Mouse (Mus musculus) T-cell, adult 66 days (primary cell): ENCODE results near the gene Tas2r144. TPM values are rescaled to one million over a fixed set of nuclear protein-coding genes. Genes with fewer than 3 reads are reported as not detected.

Source experiments
- total RNA-seq, 2 experiments: library from RNA; stranded (reverse); gene quantifications; 3 replicates in 1 of 2; 4 replicates in 1 of 2; pipeline ENCODE4 v1.2.4; 2023

The Tas2r144 gene
- total RNA-seq = not detected

DNA sequence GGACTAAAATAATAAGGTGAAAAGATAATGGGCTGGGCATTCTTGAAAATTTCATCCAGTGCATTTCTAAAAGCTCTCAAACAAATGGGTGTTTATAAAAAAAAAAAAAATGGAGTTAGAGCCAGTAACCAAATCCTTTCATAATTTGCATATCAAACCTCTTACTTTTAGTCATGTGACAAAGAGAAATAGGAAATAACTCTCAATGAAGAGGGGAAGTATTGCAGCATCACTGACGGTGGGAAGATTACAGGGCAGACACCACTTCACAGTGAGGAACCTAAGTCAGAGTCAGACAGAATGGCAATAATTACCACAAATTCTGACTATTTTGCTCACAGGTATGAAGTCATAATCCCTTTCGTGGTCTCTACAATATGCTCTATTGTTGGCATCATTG is at the start of gene Tas2r144:
Gene Tas2r144, plus strand, starts transcription at position 301 of the 400 bp plus-strand sequence.

DNA sequence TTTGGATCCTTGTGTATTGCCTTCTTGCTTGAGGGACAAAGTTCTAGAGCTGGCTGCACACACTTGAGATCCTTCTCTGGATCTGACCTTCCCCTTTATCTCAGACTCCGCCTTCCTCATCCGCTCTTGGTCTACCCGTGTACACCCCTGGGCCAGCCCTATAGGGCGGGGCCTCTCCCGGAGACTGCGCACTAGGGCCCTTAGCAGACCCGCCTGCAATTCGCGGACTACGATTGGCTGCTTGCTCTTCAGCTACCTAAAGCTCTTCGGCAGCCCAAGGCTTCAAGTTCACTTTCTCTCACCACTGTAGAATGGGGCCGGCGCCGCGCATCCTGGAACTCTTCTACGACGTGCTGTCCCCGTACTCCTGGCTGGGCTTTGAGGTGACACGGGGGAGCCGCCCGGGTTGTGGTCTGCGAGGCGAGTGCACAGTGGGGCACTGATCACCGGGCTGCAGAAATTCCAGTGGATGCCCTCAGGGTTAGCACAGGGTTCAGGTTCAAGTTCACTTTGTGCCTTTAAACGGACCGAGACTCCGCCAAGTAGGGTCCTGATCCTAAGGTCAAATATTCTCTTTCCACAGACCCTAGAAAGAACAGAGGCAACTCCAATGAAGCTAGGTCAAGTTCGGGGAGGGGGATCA is 30.7 kb downstream of the Tas2r144 start, which contains the start of gene Gstk1:
Gene Gstk1, plus strand, starts transcription at position 225 of the 643 bp plus-strand sequence.

DNA sequence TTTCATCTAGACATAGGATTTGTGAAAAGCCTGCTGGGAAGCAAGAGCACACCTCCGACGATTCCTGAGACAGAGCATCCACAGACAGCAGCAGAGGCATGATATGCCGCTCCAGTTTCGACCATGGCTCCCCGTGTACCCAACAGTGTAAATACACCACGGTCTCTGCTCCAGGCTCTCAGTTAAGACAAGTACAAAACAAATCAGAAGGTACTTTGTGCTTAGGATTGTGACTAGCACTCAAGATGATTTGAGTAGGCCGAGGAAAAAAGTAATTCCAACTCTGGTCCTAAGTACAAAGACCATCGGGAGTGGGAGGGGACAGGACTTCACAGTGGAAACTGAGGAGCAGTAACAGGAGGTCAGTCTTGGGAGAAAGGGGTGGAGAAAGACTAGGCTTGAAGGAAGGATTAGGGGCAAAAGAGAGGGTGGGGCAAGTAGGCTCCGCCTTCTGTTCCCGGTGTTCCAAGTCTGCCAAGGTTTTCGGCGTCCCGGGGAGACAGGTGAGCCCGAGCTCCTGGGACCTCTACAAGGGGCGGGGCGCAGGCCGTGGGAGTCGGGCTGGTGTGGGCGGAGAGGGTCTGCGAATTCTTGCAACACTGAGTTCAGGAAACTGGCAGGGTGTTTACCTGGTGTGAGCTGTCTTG is 46.5 kb downstream of the Tas2r144 start, which contains the start of gene Tmem139:
Gene Tmem139, plus strand, starts transcription at position 447 of the 647 bp plus-strand sequence.

DNA sequence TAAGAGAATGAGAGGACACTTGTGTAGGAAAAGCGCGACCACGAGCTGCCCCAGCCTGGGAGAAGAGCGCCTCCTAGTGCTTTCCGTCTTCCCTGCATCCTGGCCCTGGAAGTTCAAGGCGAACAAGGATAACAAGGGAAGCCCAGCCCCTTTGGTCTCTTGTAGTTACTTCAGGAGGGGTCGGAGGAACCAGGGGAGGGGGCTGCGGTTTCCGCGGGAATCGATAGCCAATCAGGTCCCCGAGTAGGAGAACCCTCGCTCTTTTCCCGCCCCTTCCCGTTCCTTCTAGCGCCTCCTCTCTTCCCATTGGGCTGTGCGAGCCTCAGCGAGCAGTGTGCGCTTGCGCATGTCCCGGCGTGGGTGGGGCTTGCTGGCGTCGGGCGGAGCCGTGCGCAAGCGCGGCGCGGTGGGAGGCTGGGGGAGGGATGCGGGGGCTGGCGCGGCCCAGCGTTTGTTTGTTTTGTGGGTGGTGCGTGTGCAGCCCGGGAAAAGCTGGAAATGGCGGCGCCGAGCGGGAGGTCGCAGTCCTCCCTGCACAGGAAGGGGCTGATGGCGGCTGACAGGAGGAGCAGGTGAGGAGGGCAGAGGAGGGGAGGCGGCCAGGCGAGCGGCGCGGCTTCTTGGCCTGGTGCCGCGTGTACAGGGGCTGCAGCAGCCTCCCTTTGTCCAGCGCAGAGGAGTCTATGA is 49.6 kb downstream of the Tas2r144 start, which contains the start of gene Casp2:
Gene Casp2, plus strand, starts transcription at position 360 of the 687 bp plus-strand sequence.

Other genes with a start within 250 kb of the Tas2r144 start
- gene Sval3, start 247.2 kb upstream of the Tas2r144 start, total RNA-seq = not detected
- not detected for gene Sva, start 176.9 kb upstream of the Tas2r144 start, total RNA-seq
- gene Tas2r139, start 74.4 kb upstream of the Tas2r144 start, total RNA-seq = not detected
- gene Gstk1, start 30.6 kb downstream of the Tas2r144 start, total RNA-seq = 10 to 100 TPM in 1 of 2 experiments, 1 to 10 TPM in 1; 7.4 to 11.6 TPM
- gene Tmem139, start 46.6 kb downstream of the Tas2r144 start, total RNA-seq = not detected
- gene Casp2, start 49.7 kb downstream of the Tas2r144 start, total RNA-seq = 100 to 1,000 TPM; 102 to 106 TPM
- gene Clcn1, start 71.4 kb downstream of the Tas2r144 start, total RNA-seq = 1 to 10 TPM; 1.4 to 1.5 TPM
- under 1 TPM; 0.35 to 0.53 TPM for gene Fam131b, start 109.3 kb downstream of the Tas2r144 start, total RNA-seq
- gene Zyx, start 134.3 kb downstream of the Tas2r144 start, total RNA-seq = 100 to 1,000 TPM; 169 to 198 TPM
- under 1 TPM in 1 of 2 experiments, not detected in 1; 0.23 TPM for gene Epha1, start 157.9 kb downstream of the Tas2r144 start, total RNA-seq
- 1 to 10 TPM in 1 of 2 experiments, not detected in 1; 2.5 TPM for gene Tas2r143, start 184.9 kb downstream of the Tas2r144 start, total RNA-seq
- gene Tas2r135, start 190.1 kb downstream of the Tas2r144 start, total RNA-seq = under 1 TPM in 1 of 2 experiments, not detected in 1; 0.71 TPM
- under 1 TPM in 1 of 2 experiments, not detected in 1; 0.86 TPM for gene Tas2r126, start 219.2 kb downstream of the Tas2r144 start, total RNA-seq
- gene Olfr458, start 249.9 kb downstream of the Tas2r144 start, total RNA-seq = not detected